Mouse (Mus musculus): ENCODE measurements around the gene Sh3rf1. TPM values are rescaled to one million over a fixed set of nuclear protein-coding genes. Genes with fewer than 3 reads are reported as not detected.

Sh3rf1 gene
- polyA plus RNA-seq, 1 experiment from 2014 or later = 38.4 TPM

DNA sequence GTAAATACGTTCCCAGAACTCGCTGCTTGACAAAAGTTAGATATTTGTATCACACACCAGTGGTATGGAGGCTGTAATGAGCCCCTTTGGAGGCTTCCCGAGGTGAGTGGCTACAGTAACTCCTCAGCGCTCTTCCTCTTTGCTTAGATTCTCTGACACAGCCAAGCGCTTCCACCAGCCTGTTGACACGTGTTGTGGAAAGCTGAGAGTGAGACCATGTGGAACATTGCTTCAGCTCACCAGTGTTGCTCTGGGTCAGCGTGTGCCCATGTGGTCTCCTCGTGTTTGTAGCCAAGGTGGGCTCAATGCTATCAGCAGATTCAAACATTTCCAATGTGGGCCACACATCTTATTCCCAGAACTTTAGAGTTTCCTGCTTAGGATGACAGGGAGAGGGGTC is 5.0 kb downstream of the Sh3rf1 start:
- H3K4me3 ChIP-seq (replicated peaks; ENCODE audit: low read depth, low read length) = peak overlapping the region; percentile 82; the same call in 1 of the 2 replicates
- no peaks in the 10 kb centered on the region for H3K27me3 ChIP-seq (ENCODE audit: control insufficient read depth, insufficient read depth, low read length)
- ATAC-seq (ENCODE audit: low FRiP score, low TSS enrichment) = no peak
- peaks cover 45% of the 10 kb centered on the region for H3K4me1 ChIP-seq (ENCODE audit: control insufficient read depth, insufficient read depth, low read length)
- 70% methylated on average over 8 of the region's 8 CpGs for WGBS
- no peak overlapping the region for H3K9ac ChIP-seq (replicated peaks; ENCODE audit: low read length)
- H3K9me3 ChIP-seq (ENCODE audit: control insufficient read depth, low read length) = no peaks in the 10 kb centered on the region
- H3K36me3 ChIP-seq (ENCODE audit: control insufficient read depth, insufficient read depth, low read length) = no peaks in the 10 kb centered on the region
- DNase-seq = no peak
- peak overlapping the region; percentile 91 for H3K4me2 ChIP-seq (ENCODE audit: low read length)
- no peak overlapping the region for H3K27ac ChIP-seq (replicated peaks; ENCODE audit: low read depth, low read length)

DNA sequence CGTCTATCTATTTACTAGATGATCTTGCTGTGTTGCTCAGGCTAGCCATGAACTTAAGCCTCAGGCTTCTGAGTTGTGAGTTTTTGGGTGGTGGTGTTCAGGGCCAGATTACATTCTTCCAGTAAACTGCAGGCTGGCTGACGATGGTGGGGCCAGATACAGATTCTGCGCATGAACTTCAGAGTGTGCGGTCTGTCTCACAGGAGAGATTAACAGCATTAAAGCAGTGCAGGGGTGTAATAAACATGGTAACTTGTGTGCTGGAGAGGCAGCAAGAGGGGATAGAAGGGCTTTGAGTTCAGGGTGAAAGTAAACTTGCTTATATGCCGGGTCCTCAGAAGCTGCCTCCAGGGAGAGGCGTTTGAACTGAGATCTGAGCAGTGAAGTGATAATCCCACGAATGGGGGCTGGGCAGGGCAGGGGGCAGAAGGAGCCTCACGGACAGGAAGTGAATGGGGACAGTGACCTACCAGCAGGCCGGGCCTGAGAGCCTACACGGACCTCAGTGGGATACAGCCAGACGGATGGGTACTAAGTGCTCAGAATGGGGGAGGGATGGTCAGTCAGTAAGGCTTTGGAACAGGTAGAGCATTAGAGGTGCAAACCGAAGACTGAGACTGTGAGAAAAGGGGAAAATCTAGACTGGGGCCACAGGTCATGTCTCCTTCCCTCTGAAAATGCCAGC is 6.0 kb downstream of the Sh3rf1 start:
- peaks cover 45% of the 10 kb centered on the region for H3K4me1 ChIP-seq (ENCODE audit: control insufficient read depth, insufficient read depth, low read length)
- H3K9me3 ChIP-seq (ENCODE audit: control insufficient read depth, low read length) = no peaks in the 10 kb centered on the region
- DNase-seq (no peak), ATAC-seq (ENCODE audit: low FRiP score, low TSS enrichment) (no peak)
- 58% methylated on average over 12 of the region's 12 CpGs for WGBS
- no peak overlapping the region for H3K9ac ChIP-seq (replicated peaks; ENCODE audit: low read length)
- H3K27ac ChIP-seq (replicated peaks; ENCODE audit: low read depth, low read length) = no peak overlapping the region
- no peaks in the 10 kb centered on the region for H3K36me3 ChIP-seq (ENCODE audit: control insufficient read depth, insufficient read depth, low read length)
- H3K4me3 ChIP-seq (replicated peaks; ENCODE audit: low read depth, low read length) = 0 out of 2 replicates have a peak overlapping the region, but pooled peaks have one; percentile 13
- H3K4me2 ChIP-seq (ENCODE audit: low read length) = peak overlapping the region; percentile 32
- H3K27me3 ChIP-seq (ENCODE audit: control insufficient read depth, insufficient read depth, low read length) = no peaks in the 10 kb centered on the region

- Histone ChIP-seq H3K27ac (replicated peaks; ENCODE audit: low read depth, low read length) (no peak overlapping the region), H3K27me3 (ENCODE audit: control insufficient read depth, insufficient read depth, low read length) (no peaks in the 10 kb centered on the region), H3K4me1 (ENCODE audit: control insufficient read depth, insufficient read depth, low read length) (peaks cover 36% of the 10 kb centered on the region), H3K36me3 (ENCODE audit: control insufficient read depth, insufficient read depth, low read length) (no peaks in the 10 kb centered on the region), H3K4me2 (ENCODE audit: low read length) (no peak overlapping the region), H3K4me3 (replicated peaks; ENCODE audit: low read depth, low read length) (no peak overlapping the region), H3K9ac (replicated peaks; ENCODE audit: low read length) (no peak overlapping the region), H3K9me3 (ENCODE audit: control insufficient read depth, low read length) (no peaks in the 10 kb centered on the region)
- WGBS = 96% methylated on average over 11 of the region's 11 CpGs
- DNase-seq = no peak
- no peak for ATAC-seq (ENCODE audit: low FRiP score, low TSS enrichment)
Measured at GRCm38 (mm10) chr8:61230881-61231755, 7.4 kb downstream of the Sh3rf1 start.

DNA sequence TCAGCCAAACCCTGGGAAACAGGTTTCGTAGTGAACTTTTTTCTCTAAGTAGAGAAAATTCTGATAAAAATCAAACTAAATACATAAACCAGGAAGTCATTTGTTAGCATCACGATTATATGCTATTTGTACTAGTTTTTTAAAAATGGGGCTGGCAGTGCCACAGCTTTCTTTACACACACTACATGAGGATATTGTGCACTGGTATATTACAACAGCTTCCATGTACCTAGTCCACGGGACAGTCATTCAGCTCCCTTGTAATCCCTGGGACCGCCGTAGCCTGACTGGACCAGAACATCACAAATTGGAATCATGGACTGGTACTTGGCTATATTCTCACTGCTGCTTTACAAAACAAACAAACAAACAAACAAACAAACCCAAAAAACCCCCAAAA is 11.8 kb downstream of the Sh3rf1 start:
- no peak overlapping the region for H3K27ac ChIP-seq (replicated peaks; ENCODE audit: low read depth, low read length)
- WGBS = 88% methylated on average over 5 of the region's 5 CpGs
- H3K4me1 ChIP-seq (ENCODE audit: control insufficient read depth, insufficient read depth, low read length) = 0 out of 2 replicates have a peak, but pooled peaks cover 4% of the 10 kb centered on the region
- H3K4me3 ChIP-seq (replicated peaks; ENCODE audit: low read depth, low read length) = no peak overlapping the region
- no peaks in the 10 kb centered on the region for H3K9me3 ChIP-seq (ENCODE audit: control insufficient read depth, low read length)
- no peaks in the 10 kb centered on the region for H3K36me3 ChIP-seq (ENCODE audit: control insufficient read depth, insufficient read depth, low read length)
- no peak overlapping the region for H3K9ac ChIP-seq (replicated peaks; ENCODE audit: low read length)
- H3K4me2 ChIP-seq (ENCODE audit: low read length) = no peak overlapping the region
- ATAC-seq (ENCODE audit: low FRiP score, low TSS enrichment) (no peak), DNase-seq (no peak)
- no peaks in the 10 kb centered on the region for H3K27me3 ChIP-seq (ENCODE audit: control insufficient read depth, insufficient read depth, low read length)

GRCm38 (mm10) chr8:61236506-61237268 is 13.0 kb downstream of the Sh3rf1 start:
- Histone ChIP-seq H3K4me3 (replicated peaks; ENCODE audit: low read depth, low read length) (no peak overlapping the region), H3K36me3 (ENCODE audit: control insufficient read depth, insufficient read depth, low read length) (no peaks in the 10 kb centered on the region), H3K27ac (replicated peaks; ENCODE audit: low read depth, low read length) (no peak overlapping the region), H3K9me3 (ENCODE audit: control insufficient read depth, low read length) (no peaks in the 10 kb centered on the region), H3K4me2 (ENCODE audit: low read length) (no peak overlapping the region), H3K9ac (replicated peaks; ENCODE audit: low read length) (no peak overlapping the region), H3K27me3 (ENCODE audit: control insufficient read depth, insufficient read depth, low read length) (no peaks in the 10 kb centered on the region), H3K4me1 (ENCODE audit: control insufficient read depth, insufficient read depth, low read length) (0 out of 2 replicates have a peak, but pooled peaks cover 4% of the 10 kb centered on the region)
- no peak; the same call in 1 of the 2 replicates for ATAC-seq (ENCODE audit: low FRiP score, low TSS enrichment)
- DNase-seq = no peak
- WGBS = 82% methylated on average over 9 of the region's 9 CpGs

DNA sequence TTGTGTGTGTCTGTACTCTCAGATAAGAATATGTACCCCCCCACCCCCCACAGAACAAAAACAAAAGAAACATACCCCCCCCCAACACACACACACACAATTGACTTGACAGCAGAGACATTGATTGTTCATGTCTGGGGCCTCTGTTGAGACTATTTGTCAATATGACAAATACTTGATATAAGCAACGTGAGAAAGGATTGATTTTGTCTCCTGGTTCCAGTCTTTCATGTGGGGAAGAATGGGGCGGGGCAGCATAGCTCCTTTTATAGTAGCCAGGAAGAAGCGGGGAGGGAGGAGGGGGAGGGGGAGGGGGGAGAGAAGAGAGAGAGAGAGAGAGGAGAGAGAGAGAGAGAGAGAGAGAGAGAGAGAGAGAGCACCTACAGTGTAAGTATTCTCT is 15.9 kb downstream of the Sh3rf1 start:
- DNase-seq = no peak
- H3K27me3 ChIP-seq (ENCODE audit: control insufficient read depth, insufficient read depth, low read length) = no peaks in the 10 kb centered on the region
- 52% methylated on average over 3 of the region's 3 CpGs for WGBS
- no peak overlapping the region for H3K4me3 ChIP-seq (replicated peaks; ENCODE audit: low read depth, low read length)
- H3K27ac ChIP-seq (replicated peaks; ENCODE audit: low read depth, low read length) = no peak overlapping the region
- no peaks in the 10 kb centered on the region for H3K36me3 ChIP-seq (ENCODE audit: control insufficient read depth, insufficient read depth, low read length)
- H3K4me2 ChIP-seq (ENCODE audit: low read length) = no peak overlapping the region
- H3K9ac ChIP-seq (replicated peaks; ENCODE audit: low read length) = no peak overlapping the region
- no peak for ATAC-seq (ENCODE audit: low FRiP score, low TSS enrichment)
- H3K4me1 ChIP-seq (ENCODE audit: control insufficient read depth, insufficient read depth, low read length) = no peaks in the 10 kb centered on the region
- no peaks in the 10 kb centered on the region for H3K9me3 ChIP-seq (ENCODE audit: control insufficient read depth, low read length)

- WGBS = 73% methylated on average over 8 of the region's 8 CpGs
- Histone ChIP-seq H3K36me3 (ENCODE audit: control insufficient read depth, insufficient read depth, low read length) (no peaks in the 10 kb centered on the region), H3K27ac (replicated peaks; ENCODE audit: low read depth, low read length) (no peak overlapping the region), H3K4me1 (ENCODE audit: control insufficient read depth, insufficient read depth, low read length) (no peaks in the 10 kb centered on the region), H3K27me3 (ENCODE audit: control insufficient read depth, insufficient read depth, low read length) (no peaks in the 10 kb centered on the region), H3K9ac (replicated peaks; ENCODE audit: low read length) (no peak overlapping the region), H3K4me3 (replicated peaks; ENCODE audit: low read depth, low read length) (no peak overlapping the region), H3K9me3 (ENCODE audit: control insufficient read depth, low read length) (no peaks in the 10 kb centered on the region), H3K4me2 (ENCODE audit: low read length) (no peak overlapping the region)
- DNase-seq (no peak), ATAC-seq (ENCODE audit: low FRiP score, low TSS enrichment) (0 out of 2 replicates have a peak, but pooled peaks have one; percentile 21)
Measured at GRCm38 (mm10) chr8:61241229-61241628, 17.6 kb downstream of the Sh3rf1 start.

- 99% methylated on average over 19 of the region's 19 CpGs for WGBS
Measured at GRCm38 (mm10) chr8:61242896-61243295, 19.2 kb downstream of the Sh3rf1 start.

More at GRCm38 (mm10) chr8:61242896-61243295, 19.2 kb downstream of the Sh3rf1 start:
- H3K4me3 ChIP-seq (replicated peaks; ENCODE audit: low read depth, low read length) = no peak overlapping the region
- H3K27ac ChIP-seq (replicated peaks; ENCODE audit: low read depth, low read length) = no peak overlapping the region
- H3K9me3 ChIP-seq (ENCODE audit: control insufficient read depth, low read length) = no peaks in the 10 kb centered on the region
- no peaks in the 10 kb centered on the region for H3K27me3 ChIP-seq (ENCODE audit: control insufficient read depth, insufficient read depth, low read length)
- H3K36me3 ChIP-seq (ENCODE audit: control insufficient read depth, insufficient read depth, low read length) = no peaks in the 10 kb centered on the region
- ATAC-seq (ENCODE audit: low FRiP score, low TSS enrichment) = no peak
- H3K9ac ChIP-seq (replicated peaks; ENCODE audit: low read length) = no peak overlapping the region
- H3K4me2 ChIP-seq (ENCODE audit: low read length) = no peak overlapping the region
- DNase-seq = no peak
- peaks cover 8% of the 10 kb centered on the region for H3K4me1 ChIP-seq (ENCODE audit: control insufficient read depth, insufficient read depth, low read length)
